Mouse (Mus musculus) thymus, postnatal 10 days (tissue): Measurements from ENCODE around the gene Urad.
A peak's percentile ranks its signal among the peaks of the same experiment; 100 is the strongest.

ENCODE experiments used
- DNase-seq, 2 experiments: peaks; one replicate each; pipeline ENCODE4 v3.0.0; 2021; ENCODE audit warnings: low spot score in 2 of 2

Urad gene

DNA sequence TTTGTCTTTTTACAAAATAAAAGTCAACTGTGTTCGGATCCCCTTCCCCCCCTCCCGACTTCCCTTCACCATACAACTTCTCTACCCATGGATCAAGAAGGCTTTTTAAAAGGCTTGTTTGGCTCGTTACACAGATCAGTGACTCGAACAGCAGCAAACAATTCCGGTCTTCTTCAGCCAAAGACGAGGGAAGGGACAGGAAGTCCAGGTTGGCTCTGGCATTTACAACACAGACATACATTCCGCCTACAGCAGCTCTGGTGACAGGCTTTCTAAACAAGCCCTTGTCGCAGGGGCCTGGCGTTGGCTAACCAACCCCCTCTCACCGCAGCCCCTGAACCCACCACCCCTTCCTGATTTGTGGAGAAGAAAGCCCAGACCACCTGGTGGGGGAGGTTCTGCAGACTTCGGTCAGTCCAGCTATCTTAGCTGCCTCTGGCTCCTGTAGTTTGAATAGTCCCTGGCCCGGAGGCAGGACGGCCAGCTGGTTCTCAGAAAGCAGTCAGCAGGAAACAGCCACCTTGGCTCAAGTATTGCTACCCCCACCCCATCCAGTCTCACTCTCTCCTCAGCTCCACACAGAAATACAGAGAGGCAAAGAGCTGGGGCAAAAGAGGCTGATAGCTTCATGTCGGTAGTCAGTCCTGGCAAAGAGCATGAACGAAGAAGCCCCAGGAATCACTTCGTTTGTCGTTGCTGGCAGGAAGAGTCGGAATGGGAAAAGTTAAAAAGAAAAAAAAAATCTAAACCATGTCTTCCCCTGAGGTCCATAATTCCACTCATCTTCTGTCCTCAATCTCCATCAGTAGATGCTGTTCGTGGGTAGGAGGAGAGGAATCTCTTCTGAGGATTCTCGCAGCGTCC is 21.1 kb downstream of the Urad start:
- DNase-seq: no peak

DNA sequence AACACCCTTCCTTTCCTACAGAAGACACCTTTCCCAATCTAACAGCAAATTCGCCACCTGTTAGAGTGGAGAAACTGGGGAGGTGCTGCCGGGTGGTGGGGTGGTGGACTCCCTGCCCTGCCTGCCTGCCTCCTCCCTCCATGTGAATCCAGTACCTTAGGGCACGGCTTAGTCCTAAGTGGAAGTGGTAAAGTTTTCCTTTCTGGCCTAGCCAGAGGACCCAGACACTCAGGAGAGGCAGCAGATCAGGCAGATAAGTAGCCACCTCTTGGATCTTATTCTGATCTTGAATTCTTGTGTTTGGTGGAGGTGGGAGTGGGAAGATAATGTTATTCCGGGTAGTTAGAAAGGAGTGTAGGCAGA is 22.3 kb downstream of the Urad start:
- DNase-seq: no peak

DNA sequence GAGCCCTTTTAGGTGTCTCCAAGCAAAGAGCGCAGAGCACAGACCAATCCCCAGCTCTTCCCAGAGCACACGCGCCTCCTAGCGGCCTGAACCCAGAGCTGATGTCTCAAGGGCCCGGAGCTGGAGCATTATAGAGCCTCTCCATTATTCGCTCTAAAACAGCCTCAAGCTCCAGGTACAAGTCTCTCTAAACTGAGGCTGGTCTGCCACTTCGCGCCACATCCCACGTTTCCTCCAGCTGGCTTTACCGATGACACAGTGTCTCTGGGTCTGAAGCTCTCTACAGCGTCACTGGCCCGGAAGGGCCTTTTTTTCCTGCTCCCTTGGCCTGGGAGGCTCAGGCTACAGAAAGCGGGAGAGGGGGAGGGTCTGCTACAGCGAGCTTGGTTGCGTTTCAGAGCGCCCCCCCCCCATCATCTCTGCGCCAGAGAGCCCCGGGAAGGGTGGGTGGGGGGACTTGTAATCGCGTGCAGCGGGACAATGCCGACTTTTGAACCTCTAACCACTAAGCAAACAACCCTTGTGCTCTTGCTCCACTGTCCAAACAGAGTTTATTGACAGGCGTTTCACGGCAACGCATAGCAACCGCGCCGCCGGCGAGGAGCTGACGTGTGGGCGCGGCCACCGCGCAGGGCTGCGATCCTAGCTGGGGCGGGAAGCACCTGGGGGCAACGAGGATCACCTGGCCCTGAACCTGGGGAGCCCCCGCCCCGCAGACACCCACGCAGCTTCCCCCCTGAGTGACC is 22.8 kb downstream of the Urad start:
- no peak for DNase-seq

DNA sequence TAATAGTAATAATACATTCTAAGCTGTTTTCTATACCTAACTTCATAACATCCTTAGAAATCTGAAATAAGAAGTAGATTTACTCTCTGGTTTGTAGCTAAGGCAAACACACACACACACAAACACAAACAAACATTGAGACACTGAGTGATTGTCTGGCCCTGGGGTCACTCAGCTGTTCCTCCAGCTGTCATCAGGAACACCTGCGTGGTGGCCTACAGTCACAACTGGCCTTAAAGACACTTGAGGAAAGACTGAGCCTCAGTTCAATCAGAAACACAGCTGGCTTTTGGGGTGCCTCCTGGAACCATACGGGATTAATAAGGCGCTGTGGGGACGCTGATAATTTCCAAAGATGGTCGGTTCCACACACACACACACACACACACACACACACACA is 25.0 kb downstream of the Urad start:
- no peak for DNase-seq

DNA sequence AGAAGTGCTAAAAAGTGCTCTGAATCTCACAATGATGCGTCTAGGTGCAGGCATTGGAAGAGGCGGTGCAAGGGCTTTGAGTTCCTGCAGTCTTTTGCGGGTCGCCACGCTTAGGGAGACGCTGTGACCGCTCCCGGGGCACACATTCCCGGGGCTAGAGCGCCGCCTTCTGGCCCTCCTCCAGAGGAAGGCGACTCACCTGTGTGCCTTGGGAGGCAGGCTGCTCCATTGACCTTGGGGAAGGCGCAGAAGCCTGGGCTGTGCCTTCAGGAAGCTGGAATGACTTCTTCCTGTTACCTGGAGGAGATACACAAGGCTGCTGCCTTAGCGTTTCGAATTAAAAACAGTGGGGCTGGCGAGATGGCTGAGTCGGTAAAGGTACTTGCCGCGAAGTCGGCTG is 28.1 kb downstream of the Urad start:
- DNase-seq: no peak

DNA sequence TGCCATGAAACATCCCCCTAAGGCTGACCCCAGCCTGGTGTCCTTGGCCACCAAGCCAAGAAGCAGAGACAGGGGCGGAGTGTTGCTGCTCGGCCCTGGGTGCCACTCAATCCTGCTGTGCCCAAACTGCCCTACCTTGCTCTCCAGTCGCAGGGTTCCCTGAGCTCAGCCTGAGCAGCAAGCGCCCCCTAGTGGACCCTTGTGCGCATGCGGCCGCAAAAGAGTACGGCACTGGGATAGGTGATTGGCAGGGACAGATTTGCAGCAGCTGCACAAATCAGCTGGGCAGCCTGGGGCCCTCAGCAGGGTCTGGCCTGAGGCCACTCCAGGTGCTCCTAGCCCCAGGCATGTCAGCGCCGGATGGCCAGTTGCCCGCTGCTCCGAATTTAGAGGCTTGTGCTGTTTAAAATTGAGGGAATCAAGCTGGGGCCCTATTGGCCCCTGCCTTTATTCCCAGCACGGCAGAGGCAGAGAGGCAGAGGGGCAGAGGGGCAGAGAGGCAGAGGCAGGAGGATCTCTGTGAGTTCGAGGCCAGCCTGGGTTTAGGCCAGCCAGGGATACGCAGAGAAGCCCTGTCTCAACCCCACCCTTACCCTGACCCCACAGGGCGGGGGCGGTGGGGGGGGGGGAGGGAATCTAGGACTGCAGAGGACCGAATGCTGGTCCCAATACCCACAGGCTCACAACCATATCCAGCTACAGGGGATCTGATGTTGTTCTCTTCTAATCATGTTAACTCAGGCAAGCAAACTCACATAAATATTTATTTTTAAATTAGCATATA is 28.9 kb downstream of the Urad start:
- DNase-seq: peak in 1 of 2 experiments; percentile 65

DNA sequence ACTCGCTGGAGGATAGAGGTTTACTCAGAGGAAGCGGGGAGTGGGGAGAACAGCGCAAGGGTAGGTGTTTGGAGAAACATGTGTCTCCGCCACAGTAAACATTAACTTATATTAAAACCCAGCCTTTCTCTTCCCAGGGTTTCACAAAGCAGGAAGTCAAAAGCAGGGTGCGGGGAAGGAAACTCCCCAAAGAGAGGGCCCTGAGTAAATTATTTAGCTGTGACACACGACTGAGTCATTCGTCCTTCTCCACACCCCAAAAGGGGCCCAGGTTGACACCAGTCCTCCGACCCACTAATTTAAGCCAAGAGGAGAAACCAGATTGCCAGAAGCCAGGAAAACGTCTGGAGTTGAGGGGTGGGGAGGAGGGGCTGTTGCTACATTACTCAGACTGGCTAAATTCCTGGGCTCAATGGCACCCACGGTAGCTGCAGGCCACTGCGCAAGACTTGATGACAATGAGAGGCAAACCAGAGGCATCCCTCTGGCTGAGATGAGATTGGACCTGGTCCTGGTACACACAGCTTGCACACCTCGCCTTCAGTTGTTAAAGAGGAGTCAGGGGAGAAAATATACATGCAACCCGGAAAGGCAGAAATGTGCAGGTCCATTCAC is 29.6 kb downstream of the Urad start:
- no peak for DNase-seq

DNA sequence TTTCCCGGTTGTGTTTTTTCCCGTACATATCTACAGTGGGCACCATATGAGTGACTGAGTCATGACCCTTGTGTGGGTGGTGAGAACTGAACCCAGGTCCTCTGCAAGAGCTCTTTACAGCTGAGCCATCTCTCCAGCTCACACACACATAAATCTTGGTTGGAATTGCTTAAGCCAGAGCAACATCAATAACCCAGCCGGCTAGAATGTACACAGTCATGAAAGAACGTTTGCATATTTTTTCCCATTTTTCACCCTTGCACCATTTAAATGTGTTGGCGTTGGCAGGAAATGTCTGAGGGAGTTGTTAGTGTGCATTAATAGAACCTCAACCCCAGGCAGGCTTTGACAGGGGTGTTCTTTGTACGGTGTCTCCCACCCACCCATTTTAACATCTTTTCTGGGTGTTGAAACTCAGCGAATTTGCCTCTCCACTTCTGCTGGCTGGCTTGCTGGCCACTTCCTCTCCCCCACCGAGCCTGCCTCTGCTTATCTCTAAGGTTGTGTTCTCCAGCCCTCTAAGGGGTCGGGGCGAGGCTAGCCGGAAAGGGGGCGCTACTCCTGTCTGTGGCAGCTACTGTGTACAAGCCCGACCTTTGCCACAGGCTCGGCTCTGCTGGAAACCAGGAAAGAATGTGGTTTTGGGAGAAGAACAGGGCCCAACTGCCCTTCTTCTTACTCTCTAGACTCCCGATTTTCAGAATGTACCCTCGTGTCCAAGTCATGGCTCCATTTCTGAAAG is 30.3 kb downstream of the Urad start:
- DNase-seq: no peak

DNA sequence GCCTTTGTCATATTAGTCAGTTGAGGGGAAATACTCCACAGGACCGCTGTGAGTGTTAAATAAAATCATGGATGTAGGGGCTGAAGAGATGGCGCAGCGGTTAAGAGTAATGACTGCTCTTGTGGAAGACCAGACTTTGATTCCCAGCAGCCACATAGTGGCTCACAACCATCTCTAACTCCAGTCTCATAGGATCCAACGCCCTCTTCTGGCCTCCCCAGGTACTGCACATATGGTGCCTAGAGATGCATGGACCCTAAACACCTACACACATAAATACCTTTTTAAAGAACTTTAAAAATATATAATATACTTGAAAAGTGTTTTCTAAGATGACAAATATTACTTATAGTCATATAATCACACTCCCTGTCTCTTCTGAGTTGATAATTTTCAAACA is 37.9 kb downstream of the Urad start:
- DNase-seq: no peak

DNA sequence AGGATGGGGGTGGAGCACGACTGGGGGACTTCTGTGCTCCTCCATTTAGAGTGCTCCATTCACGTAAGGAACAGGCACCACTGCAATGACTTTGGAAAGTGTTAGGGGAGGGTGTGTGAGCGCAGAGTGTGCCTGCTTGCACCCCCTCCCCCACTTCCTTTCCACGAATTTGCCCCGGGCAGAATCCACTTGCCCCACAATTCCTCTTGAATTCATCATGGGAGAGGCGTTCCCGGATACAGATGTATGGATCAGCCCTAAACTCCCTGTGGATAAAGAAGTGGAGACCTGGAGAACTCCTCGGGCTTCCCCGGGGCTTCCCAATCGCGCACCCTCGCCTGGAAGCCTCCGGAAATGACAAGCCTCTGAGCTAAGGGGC is 44.7 kb downstream of the Urad start:
- no peak for DNase-seq

DNA sequence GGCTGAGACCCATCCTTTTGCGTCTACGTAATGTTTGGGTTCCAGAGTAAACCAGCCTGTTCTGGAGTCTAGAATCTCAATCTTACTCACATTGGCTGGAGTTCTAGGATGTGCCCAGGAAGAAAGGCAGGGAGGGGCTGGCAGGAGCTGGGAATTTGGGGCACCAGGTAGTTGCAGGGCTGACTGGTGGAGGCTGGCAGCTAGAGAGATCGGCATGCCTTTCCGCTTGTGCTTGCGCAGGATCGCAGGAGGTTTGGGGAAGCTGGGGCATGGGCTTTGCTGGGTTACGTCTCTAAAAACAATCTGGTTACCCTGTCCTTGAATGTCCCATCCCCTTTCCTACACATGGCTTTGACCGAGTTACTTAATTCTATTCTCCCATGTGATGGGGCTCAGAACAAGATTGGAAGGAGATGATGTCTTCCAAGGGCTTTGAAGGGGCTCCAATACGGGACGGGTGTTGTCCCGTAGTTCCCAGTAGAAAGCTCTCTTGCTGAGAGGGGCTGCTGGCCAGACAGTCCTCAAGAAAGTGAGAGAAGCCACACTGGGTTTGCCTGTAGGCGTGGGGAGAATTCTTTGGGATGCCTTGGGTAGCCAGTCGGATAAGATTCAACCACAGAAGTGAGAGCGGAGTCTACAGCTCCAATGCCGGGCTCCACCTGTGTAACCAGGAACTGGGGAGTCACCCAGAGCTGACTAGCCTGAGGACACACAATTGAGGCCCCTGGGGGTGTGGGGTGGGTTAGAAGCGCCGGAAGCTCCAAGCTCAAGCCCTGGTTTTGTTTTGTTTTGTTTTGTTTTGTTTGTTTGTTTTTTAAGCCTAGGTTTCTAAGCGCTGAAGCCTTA is 45.3 kb downstream of the Urad start:
- DNase-seq: no peak

DNA sequence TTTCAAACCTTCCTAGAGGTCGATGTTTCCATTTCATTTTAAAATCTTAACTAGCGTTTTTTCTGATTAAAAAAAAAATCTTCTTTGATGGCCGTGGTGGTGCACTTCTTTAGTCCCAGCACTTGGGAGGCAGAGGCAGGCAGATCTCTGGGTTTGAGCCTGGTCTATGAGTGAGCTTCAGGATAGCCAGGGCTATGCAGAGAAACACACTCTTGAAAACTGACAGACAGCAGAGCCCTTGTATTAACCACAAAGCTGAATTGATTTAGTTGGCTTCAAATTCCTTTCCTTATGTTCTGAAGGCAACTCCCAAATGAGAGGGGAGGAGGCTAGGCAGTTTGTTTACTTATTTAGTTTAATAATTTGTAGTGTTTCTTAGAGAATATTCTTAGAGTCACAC is 46.5 kb downstream of the Urad start:
- DNase-seq: no peak

DNA sequence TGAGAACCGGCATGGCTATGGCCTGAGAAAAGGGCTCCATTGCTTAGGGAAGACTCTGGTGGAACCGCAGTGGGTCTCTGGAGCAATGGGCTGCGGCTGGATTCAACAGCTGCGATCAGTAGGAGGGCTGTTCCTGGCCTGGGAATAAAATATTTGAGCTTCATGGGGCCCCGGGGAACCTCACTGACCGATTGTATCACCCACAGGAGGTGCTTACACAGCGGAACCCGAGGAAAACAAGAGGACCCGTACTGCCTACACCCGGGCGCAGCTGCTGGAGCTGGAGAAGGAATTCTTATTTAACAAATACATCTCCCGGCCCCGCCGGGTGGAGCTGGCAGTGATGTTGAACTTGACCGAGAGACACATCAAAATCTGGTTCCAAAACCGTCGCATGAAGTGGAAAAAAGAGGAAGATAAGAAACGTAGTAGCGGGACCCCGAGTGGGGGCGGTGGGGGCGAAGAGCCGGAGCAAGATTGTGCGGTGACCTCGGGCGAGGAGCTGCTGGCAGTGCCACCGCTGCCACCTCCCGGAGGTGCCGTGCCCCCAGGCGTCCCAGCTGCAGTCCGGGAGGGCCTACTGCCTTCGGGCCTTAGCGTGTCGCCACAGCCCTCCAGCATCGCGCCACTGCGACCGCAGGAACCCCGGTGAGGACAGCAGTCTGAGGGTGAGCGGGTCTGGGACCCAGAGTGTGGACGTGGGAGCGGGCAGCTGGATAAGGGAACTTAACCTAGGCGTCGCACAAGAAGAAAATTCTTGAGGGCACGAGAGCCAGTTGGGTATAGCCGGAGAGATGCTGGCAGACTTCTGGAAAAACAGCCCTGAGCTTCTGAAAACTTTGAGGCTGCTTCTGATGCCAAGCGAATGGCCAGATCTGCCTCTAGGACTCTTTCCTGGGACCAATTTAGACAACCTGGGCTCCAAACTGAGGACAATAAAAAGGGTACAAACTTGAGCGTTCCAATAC is 47.8 kb downstream of the Urad start:
- no peak for DNase-seq

DNA sequence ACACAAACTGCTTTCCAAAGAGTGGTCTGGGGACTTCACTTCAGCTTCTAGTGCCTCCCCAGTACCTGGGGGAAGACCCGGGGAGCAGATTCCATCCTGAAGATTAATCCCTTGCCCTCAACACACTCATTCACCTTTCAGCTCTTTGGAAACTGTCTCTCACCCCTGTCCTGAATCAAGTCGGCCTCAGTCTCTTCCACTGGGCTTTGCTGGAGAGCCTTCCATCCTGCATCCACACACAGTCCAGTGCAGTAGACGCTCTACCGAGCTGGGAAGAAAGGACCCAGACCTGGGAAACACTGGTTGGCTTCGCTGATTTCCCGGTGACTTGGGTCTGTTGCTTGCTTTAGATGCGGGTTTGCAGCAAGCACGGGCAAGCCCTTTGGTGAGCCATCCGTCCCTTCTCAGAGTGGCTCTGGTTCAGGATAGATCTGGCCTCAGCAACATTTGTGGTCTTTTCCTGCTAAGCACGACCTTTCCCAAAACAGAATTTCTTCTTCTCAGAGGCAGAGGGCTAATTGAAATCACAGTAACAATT is 49.4 kb downstream of the Urad start:
- no peak for DNase-seq

DNA sequence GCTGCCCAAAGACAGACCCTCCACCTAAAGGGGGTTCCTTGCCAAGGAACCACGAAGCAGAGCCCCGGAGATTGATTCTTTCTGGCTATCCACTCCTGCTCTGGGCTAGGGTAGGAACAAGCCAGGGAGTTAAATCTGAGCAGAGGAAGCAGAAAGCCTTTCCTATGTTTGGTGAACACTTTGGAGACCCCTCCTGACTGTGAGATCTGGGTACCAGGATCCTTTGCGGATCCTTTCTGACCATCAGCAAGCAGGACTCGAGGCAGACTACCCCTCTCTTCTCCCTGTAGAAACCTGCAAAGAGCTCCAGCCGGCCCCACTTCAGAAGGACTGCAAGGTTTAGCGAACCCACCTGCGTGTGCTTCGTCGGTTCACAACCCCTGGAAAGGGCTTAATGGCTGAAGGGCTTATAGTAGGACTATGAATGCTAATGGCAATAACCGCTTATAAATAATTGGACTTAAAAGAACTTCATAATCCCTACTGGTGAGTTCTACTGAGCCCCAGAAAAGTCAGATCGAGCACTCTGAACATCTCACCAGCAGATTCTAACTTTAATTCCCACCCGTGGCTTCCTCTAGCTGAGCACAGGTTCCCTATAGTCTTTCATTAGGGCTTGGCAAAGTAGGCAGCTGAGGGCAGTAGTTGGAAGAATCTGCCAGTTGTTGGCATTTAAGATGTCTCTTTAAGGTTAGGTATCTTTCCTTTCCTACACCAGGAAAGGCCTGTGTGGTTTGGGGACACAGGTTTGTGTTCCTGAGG is 50.0 kb downstream of the Urad start:
- DNase-seq: no peak

DNA sequence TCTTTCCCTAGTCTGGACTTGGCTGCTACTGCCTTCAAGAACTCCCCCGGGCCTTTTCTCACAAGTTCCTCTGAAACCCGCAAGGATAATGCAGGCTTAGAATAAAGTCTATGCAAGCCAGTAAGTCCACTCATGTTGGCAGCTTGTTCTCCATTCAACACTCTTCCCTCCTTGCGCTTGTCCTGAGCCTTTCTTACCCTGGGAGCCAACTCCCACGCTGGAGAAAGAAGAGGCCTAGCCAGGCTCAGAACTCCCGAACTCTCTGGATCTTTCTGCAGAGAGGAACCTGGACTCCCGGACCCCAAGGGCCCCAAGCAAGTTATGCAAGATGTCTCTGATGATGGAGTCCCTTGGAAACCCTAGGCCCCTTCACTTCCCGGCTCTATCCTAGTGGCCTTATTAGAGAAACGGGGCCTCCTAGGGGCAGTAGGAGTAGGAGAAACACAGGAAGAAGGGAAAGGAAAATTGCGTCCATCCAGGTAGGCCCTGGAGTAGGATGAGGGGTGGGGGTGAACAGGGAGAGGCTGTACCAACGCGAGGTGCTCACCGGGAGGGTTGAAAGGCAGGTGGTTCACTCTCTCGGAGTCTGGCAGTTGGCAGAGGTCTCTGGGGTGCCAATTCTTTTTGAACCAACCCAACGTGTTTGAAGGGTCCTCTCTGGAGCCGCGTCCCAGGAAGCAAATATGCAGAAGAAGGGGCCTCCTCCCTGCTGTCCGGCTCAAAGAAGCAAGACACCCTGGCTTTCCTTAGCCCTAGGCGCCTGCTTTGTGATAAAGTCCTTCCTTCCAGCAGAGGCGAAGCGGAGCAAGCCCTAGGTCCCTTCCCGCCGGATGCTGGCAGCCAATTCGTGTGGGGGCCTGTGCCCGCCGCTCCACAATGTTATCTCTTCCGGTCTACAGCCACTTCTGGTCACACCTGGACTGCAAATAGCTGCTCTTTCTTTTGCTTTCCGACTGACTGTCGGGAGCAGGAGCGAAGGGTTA is 51.3 kb downstream of the Urad start:
- DNase-seq: no peak
